Mouse (Mus musculus) heart, embryonic 13.5 days (tissue): ENCODE measurements around the gene Plekhm1. TPM values are rescaled to one million over a fixed set of nuclear protein-coding genes. Genes with fewer than 3 reads are reported as not detected.
A peak's percentile ranks its signal among the peaks of the same experiment; 100 is the strongest.

Source experiments
- ATAC-seq: fragments of 200-750 bp; cut with Nextera tagmentation; 2 replicates; pipeline ENCODE4 v1.8.0; 2017; ENCODE audit warnings: moderate TSS enrichment; ENCODE audit not compliant: insufficient number of reproducible peaks, low FRiP score, low TSS enrichment; ENCODE audit errors: extremely low read depth
- H3K27ac ChIP-seq: fragments of 300-500 bp; sonication (generic); replicated peaks from 2 replicates; pipeline ENCODE4 v1.5.1; 2015; ENCODE audit warnings: moderate library complexity, mild to moderate bottlenecking, inconsistent platforms
- H3K27me3 ChIP-seq: fragments of 300-500 bp; sonication (generic); replicated peaks from 2 replicates; pipeline ENCODE4 v1.6.1; 2015; ENCODE audit warnings: mild to moderate bottlenecking, inconsistent platforms
- H3K36me3 ChIP-seq: fragments of 300-500 bp; sonication (generic); 2 replicates; pipeline ENCODE4 v1.6.1; 2015; ENCODE audit warnings: mild to moderate bottlenecking, inconsistent platforms
- H3K4me1 ChIP-seq: fragments of 300-500 bp; sonication (generic); 2 replicates; pipeline ENCODE4 v1.6.1; 2015; ENCODE audit warnings: inconsistent platforms
- H3K4me2 ChIP-seq: fragments of 300-500 bp; sonication (generic); 2 replicates; pipeline ENCODE4 v1.6.1; 2015; ENCODE audit warnings: inconsistent platforms, mild to moderate bottlenecking, moderate library complexity
- H3K4me3 ChIP-seq: fragments of 300-500 bp; sonication (generic); 2 replicates; pipeline ENCODE4 v1.5.1; 2015; ENCODE audit warnings: moderate library complexity, mild to moderate bottlenecking, inconsistent platforms
- H3K9ac ChIP-seq: fragments of 300-500 bp; sonication (generic); 2 replicates; pipeline ENCODE4 v1.6.1; 2015; ENCODE audit warnings: inconsistent platforms, mild to moderate bottlenecking, moderate library complexity
- H3K9me3 ChIP-seq: fragments of 300-500 bp; sonication (generic); 2 replicates; pipeline ENCODE4 v1.6.1; 2016; ENCODE audit warnings: inconsistent platforms
- WGBS: fragments of 180-500 bp; shearing (Covaris S2); methylation state at CpG from one replicate; pipeline ENCODE4 v1.1.7; 2015; ENCODE audit warnings: mixed read lengths; 5-methylcytosine and 5-hydroxymethylcytosine counted together
- polyA plus RNA-seq: library from polyadenylated mRNA; unstranded; fragments of >200 nt; fragmentation: Nextera tagmentation; extraction: Ambion mirVana; gene quantifications from 2 replicates; pipeline ENCODE4 v1.2.1, GENCODE M21; 2015

The Plekhm1 gene
- polyA plus RNA-seq, 1 experiment from 2014 or later = 5.3 TPM

GRCm38 (mm10) chr11:103394604-103395003, 17.9 kb downstream of the Plekhm1 start:
- no peak overlapping the region for H3K4me3 ChIP-seq
- no peaks in the 10 kb centered on the region for H3K4me1 ChIP-seq
- no peaks in the 10 kb centered on the region for H3K9me3 ChIP-seq
- peaks cover 70% of the 10 kb centered on the region for H3K36me3 ChIP-seq
- no peak for ATAC-seq
- H3K27me3 ChIP-seq = no peaks in the 10 kb centered on the region
- H3K4me2 ChIP-seq = no peak overlapping the region
- 84% methylated on average over 7 of the region's 7 CpGs for WGBS
- no peak overlapping the region for H3K9ac ChIP-seq
- no peak overlapping the region for H3K27ac ChIP-seq

GRCm38 (mm10) chr11:103394025-103394424, 18.5 kb downstream of the Plekhm1 start:
- Histone ChIP-seq H3K27me3 (no peaks in the 10 kb centered on the region), H3K36me3 (peaks cover 75% of the 10 kb centered on the region)

GRCm38 (mm10) chr11:103387870-103388526, 24.5 kb downstream of the Plekhm1 start:
- Histone ChIP-seq H3K9ac (no peak overlapping the region), H3K27ac (no peak overlapping the region), H3K4me1 (peaks cover 19% of the 10 kb centered on the region), H3K4me3 (no peak overlapping the region), H3K27me3 (no peaks in the 10 kb centered on the region), H3K4me2 (no peak overlapping the region), H3K36me3 (peaks cover 52% of the 10 kb centered on the region), H3K9me3 (no peaks in the 10 kb centered on the region)
- ATAC-seq = no peak
- 72% methylated on average over 7 of the region's 7 CpGs for WGBS

More at GRCm38 (mm10) chr11:103394025-103394424, 18.5 kb downstream of the Plekhm1 start:
- Histone ChIP-seq H3K9ac (no peak overlapping the region), H3K9me3 (no peaks in the 10 kb centered on the region), H3K4me3 (no peak overlapping the region), H3K4me1 (no peaks in the 10 kb centered on the region), H3K4me2 (no peak overlapping the region), H3K27ac (no peak overlapping the region)
- ATAC-seq = no peak
- 89% methylated on average over 7 of the region's 7 CpGs for WGBS

GRCm38 (mm10) chr11:103386827-103387226, 25.7 kb downstream of the Plekhm1 start:
- 87% methylated on average over 9 of the region's 9 CpGs for WGBS

GRCm38 (mm10) chr11:103381956-103382613, 30.4 kb downstream of the Plekhm1 start:
- Histone ChIP-seq H3K27me3 (no peaks in the 10 kb centered on the region), H3K4me2 (peak overlapping the region; percentile 29), H3K9ac (peak overlapping the region; percentile 55; the same call in 1 of the 2 replicates), H3K9me3 (no peaks in the 10 kb centered on the region), H3K27ac (peak overlapping the region; percentile 93), H3K4me1 (peaks cover 46% of the 10 kb centered on the region), H3K36me3 (peaks cover 39% of the 10 kb centered on the region), H3K4me3 (no peak overlapping the region)
- ATAC-seq = peak; percentile 53; the same call in 1 of the 2 replicates
- WGBS = 26% methylated on average over 5 of the region's 5 CpGs

More at GRCm38 (mm10) chr11:103386827-103387226, 25.7 kb downstream of the Plekhm1 start:
- H3K4me1 ChIP-seq = peaks cover 31% of the 10 kb centered on the region
- H3K9me3 ChIP-seq = no peaks in the 10 kb centered on the region
- no peaks in the 10 kb centered on the region for H3K27me3 ChIP-seq
- H3K9ac ChIP-seq = no peak overlapping the region
- H3K27ac ChIP-seq = no peak overlapping the region
- H3K36me3 ChIP-seq = peaks cover 41% of the 10 kb centered on the region
- H3K4me3 ChIP-seq = no peak overlapping the region
- no peak for ATAC-seq
- no peak overlapping the region for H3K4me2 ChIP-seq

GRCm38 (mm10) chr11:103381505-103381904, 31.0 kb downstream of the Plekhm1 start:
- peak overlapping the region; percentile 29 for H3K4me2 ChIP-seq
- H3K36me3 ChIP-seq = peaks cover 39% of the 10 kb centered on the region
- peak overlapping the region; percentile 93 for H3K27ac ChIP-seq
- H3K4me3 ChIP-seq = no peak overlapping the region
- H3K27me3 ChIP-seq = no peaks in the 10 kb centered on the region
- ATAC-seq = no peak
- H3K9ac ChIP-seq = 0 out of 2 replicates have a peak overlapping the region, but pooled peaks have one; percentile 16
- 59% methylated on average over 7 of the region's 7 CpGs for WGBS
- H3K4me1 ChIP-seq = peaks cover 46% of the 10 kb centered on the region
- H3K9me3 ChIP-seq = no peaks in the 10 kb centered on the region

GRCm38 (mm10) chr11:103380460-103380859, 32.0 kb downstream of the Plekhm1 start:
- WGBS = 88% methylated on average over 5 of the region's 5 CpGs
- peaks cover 40% of the 10 kb centered on the region for H3K36me3 ChIP-seq
- H3K9ac ChIP-seq = no peak overlapping the region
- ATAC-seq = no peak
- H3K4me3 ChIP-seq = no peak overlapping the region
- H3K27me3 ChIP-seq = no peaks in the 10 kb centered on the region
- no peaks in the 10 kb centered on the region for H3K9me3 ChIP-seq
- H3K27ac ChIP-seq = no peak overlapping the region
- peaks cover 46% of the 10 kb centered on the region for H3K4me1 ChIP-seq
- no peak overlapping the region for H3K4me2 ChIP-seq

GRCm38 (mm10) chr11:103378341-103378740, 34.1 kb downstream of the Plekhm1 start:
- no peak overlapping the region for H3K4me3 ChIP-seq
- ATAC-seq = no peak

GRCm38 (mm10) chr11:103375772-103376171, 36.7 kb downstream of the Plekhm1 start:
- Histone ChIP-seq H3K36me3 (peaks cover 56% of the 10 kb centered on the region), H3K27me3 (no peaks in the 10 kb centered on the region), H3K4me2 (no peak overlapping the region), H3K27ac (no peak overlapping the region), H3K4me3 (no peak overlapping the region), H3K4me1 (peaks cover 35% of the 10 kb centered on the region), H3K9ac (no peak overlapping the region), H3K9me3 (no peaks in the 10 kb centered on the region)
- no peak for ATAC-seq
- WGBS = 81% methylated on average over 5 of the region's 5 CpGs

More at GRCm38 (mm10) chr11:103378341-103378740, 34.1 kb downstream of the Plekhm1 start:
- peaks cover 44% of the 10 kb centered on the region for H3K36me3 ChIP-seq
- H3K27me3 ChIP-seq = no peaks in the 10 kb centered on the region
- H3K9me3 ChIP-seq = no peaks in the 10 kb centered on the region
- peaks cover 46% of the 10 kb centered on the region for H3K4me1 ChIP-seq
- H3K4me2 ChIP-seq = no peak overlapping the region
- WGBS = 46% methylated on average over 6 of the region's 6 CpGs
- peak overlapping the region; percentile 62 for H3K27ac ChIP-seq
- H3K9ac ChIP-seq = 0 out of 2 replicates have a peak overlapping the region, but pooled peaks have one; percentile 8

- Histone ChIP-seq H3K36me3 (peaks cover 61% of the 10 kb centered on the region), H3K27me3 (no peaks in the 10 kb centered on the region), H3K9me3 (no peaks in the 10 kb centered on the region), H3K9ac (no peak overlapping the region), H3K4me3 (no peak overlapping the region), H3K4me2 (no peak overlapping the region), H3K27ac (no peak overlapping the region), H3K4me1 (peaks cover 38% of the 10 kb centered on the region)
- WGBS = 55% methylated on average over 1 of the region's 1 CpGs
- ATAC-seq = no peak
These were observed 37.2 kb downstream of the Plekhm1 start for GRCm38 (mm10) chr11:103375258-103375657.

- no peak for ATAC-seq
These were observed 38.6 kb downstream of the Plekhm1 start for GRCm38 (mm10) chr11:103373922-103374321.

More at GRCm38 (mm10) chr11:103373922-103374321, 38.6 kb downstream of the Plekhm1 start:
- H3K4me2 ChIP-seq = no peak overlapping the region
- no peaks in the 10 kb centered on the region for H3K9me3 ChIP-seq
- no peak overlapping the region for H3K9ac ChIP-seq
- peaks cover 36% of the 10 kb centered on the region for H3K4me1 ChIP-seq
- 88% methylated on average over 9 of the region's 9 CpGs for WGBS
- H3K27me3 ChIP-seq = no peaks in the 10 kb centered on the region
- H3K27ac ChIP-seq = no peak overlapping the region
- H3K36me3 ChIP-seq = peaks cover 61% of the 10 kb centered on the region
- H3K4me3 ChIP-seq = no peak overlapping the region
